14 mouse cellular contexts compared by ENCODE assay signal in the genomic region with DNA sequence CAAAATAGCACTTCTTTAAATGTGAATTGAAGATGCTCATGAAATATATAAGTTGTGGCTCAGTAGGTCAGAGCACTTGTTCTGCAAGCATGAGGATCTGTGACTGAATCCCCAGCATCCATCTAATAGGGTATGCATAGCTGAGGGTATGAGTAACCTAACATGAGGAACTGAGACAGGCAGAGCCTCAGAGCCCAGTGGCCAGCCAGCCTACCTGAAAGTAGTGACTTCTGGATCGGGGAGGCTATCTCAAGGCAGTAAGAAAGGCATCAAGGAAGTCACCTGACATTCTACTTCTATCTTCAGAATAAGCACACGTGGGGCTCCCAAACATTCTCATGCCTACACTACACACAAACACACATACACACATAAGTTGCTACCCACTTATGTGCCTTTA. TPM values are rescaled to one million over a fixed set of nuclear protein-coding genes. Genes with fewer than 3 reads are reported as not detected.
A peak's percentile ranks its signal among the peaks of the same experiment; 100 is the strongest.
DNase-seq lines count a peak whose midpoint lies in the region; ATAC-seq lines count a peak whose summit lies in the region.
"Had no signal": no experiment of that assay in that cellular context is flagged by ENCODE, and none has a peak within 500 bp of the region (broad histone marks: within the 10 kb centered on the region; RNA-seq: fewer than 3 reads in every experiment).

No protein-coding gene starts in this region.

- no peak overlapping the region for H3K9ac ChIP-seq in limb, embryonic 13.5 days

- H3K4me3 ChIP-seq in limb, embryonic 13.5 days: no peak overlapping the region
- no peak overlapping the region for H3K4me3 ChIP-seq in limb, embryonic 10.5 days
- H3K4me3 ChIP-seq: left cerebral cortex, adult 2 months had no signal

- H3K27me3 ChIP-seq in limb, embryonic 13.5 days: no peaks in the 10 kb centered on the region
- 0 out of 2 replicates have a peak, but pooled peaks cover 6% of the 10 kb centered on the region for H3K27me3 ChIP-seq in limb, embryonic 10.5 days (ENCODE audit: low read depth, poor library complexity, severe bottlenecking)
- H3K27me3 ChIP-seq: Patski had no signal

- H3K9me3 ChIP-seq in limb, embryonic 13.5 days: no peaks in the 10 kb centered on the region
- H3K9me3 ChIP-seq in limb, embryonic 10.5 days (replicated peaks): no peaks in the 10 kb centered on the region

- peak overlapping the region; percentile 30 for H3K4me2 ChIP-seq in limb, embryonic 13.5 days (replicated peaks)

- H3K27ac ChIP-seq in limb, embryonic 13.5 days: no peak overlapping the region
- no peak overlapping the region for H3K27ac ChIP-seq in limb, embryonic 10.5 days
- H3K27ac ChIP-seq: left cerebral cortex, adult 2 months; macrophage had no signal

- DNase-seq in adrenal gland, adult 2 months: peak; percentile 14
- no peak for DNase-seq in adrenal gland, postnatal 10 days
- DNase-seq in limb, embryonic 10.5 days (ENCODE audit: low spot score): no peak
- peak; percentile 82 for DNase-seq in A20 (ENCODE audit: low read depth, low spot score)
- peak; percentile 4 for DNase-seq in naive thymus-derived CD4-positive, alpha-beta T cell, adult 2 months (ENCODE audit: low read depth)
- DNase-seq in frontal cortex, adult 2 months (ENCODE audit: extremely low spot score in 1 of 2, low spot score in 1 of 2): no peak
- no peak for DNase-seq in kidney, postnatal 36 days
- DNase-seq: cerebellum, adult 2 months; kidney, adult 2 months; right cerebral cortex, postnatal 14 days had no signal

- no peak for ATAC-seq in limb, embryonic 13.5 days (ENCODE audit: low FRiP score, low read depth)
- ATAC-seq: Patski had no signal

- WGBS in limb, embryonic 13.5 days: 87% methylated on average over 2 of the region's 2 CpGs
- 89% methylated on average over 2 of the region's 2 CpGs for WGBS in limb, embryonic 10.5 days

- peaks cover 13% of the 10 kb centered on the region for H3K4me1 ChIP-seq in limb, embryonic 13.5 days
- peaks cover 21% of the 10 kb centered on the region for H3K4me1 ChIP-seq in limb, embryonic 10.5 days

- no peaks in the 10 kb centered on the region for H3K36me3 ChIP-seq in limb, embryonic 13.5 days
- peaks cover 12% of the 10 kb centered on the region; the same call in 1 of the 2 replicates for H3K36me3 ChIP-seq in limb, embryonic 10.5 days

RNA-seq across cellular contexts. Expression of a gene that starts 3.4 kb away (rescaled TPM):
- total RNA-seq in adrenal gland, adult 2 months (2021): 10 to 100 TPM; 29.8 to 45.9 TPM
- polyA plus RNA-seq in adrenal gland, adult 2 months (2012; rRNA removed): 11.4 and 15.2 TPM in 2 replicates
- 10 to 100 TPM; 20.1 to 22.0 TPM for total RNA-seq in adrenal gland, postnatal 10 days (2021)
- 14.1 and 15.6 TPM in 2 replicates for polyA plus RNA-seq in limb, embryonic 13.5 days (2015; fragmentation: Nextera tagmentation; extraction: Ambion mirVana)
- polyA plus RNA-seq in limb, embryonic 10.5 days (2016; fragmentation: Nextera tagmentation; extraction: Ambion mirVana): 11.1 and 12.1 TPM in 2 replicates
- polyA plus RNA-seq in frontal cortex, adult 2 months (2012; rRNA removed): 4.9 and 5.6 TPM in 2 replicates

RNA-seq across cellular contexts. Expression of a gene that starts 3.5 kb away (rescaled TPM):
- total RNA-seq in adrenal gland, adult 2 months (2021): 10 to 100 TPM; 40.9 to 48.2 TPM
- 8.0 and 8.3 TPM in 2 replicates for polyA plus RNA-seq in adrenal gland, adult 2 months (2012; rRNA removed)
- total RNA-seq in adrenal gland, postnatal 10 days (2021): 10 to 100 TPM; 48.4 to 57.3 TPM
- 46.4 and 49.6 TPM in 2 replicates for polyA plus RNA-seq in limb, embryonic 13.5 days (2015; fragmentation: Nextera tagmentation; extraction: Ambion mirVana)
- polyA plus RNA-seq in limb, embryonic 10.5 days (2016; fragmentation: Nextera tagmentation; extraction: Ambion mirVana): 45.0 and 45.4 TPM in 2 replicates
- polyA plus RNA-seq in frontal cortex, adult 2 months (2012; rRNA removed): 7.8 and 9.6 TPM in 2 replicates

Comparison
In these comparisons a context has a peak if more than half of its experiments do, and no peak if none do; other contexts are left out.
1. DNase-seq: peak in adrenal gland, adult 2 months (single experiment), A20 (single experiment) and naive thymus-derived CD4-positive, alpha-beta T cell, adult 2 months (single experiment); none in adrenal gland, postnatal 10 days (single experiment), limb, embryonic 10.5 days (single experiment), frontal cortex, adult 2 months (0 of 2) and kidney, postnatal 36 days (0 of 2).